Mouse (Mus musculus) spleen, adult 2 months (tissue): Measurements from ENCODE around the gene Plekha1. TPM values are rescaled to one million over a fixed set of nuclear protein-coding genes. Genes with fewer than 3 reads are reported as not detected.

ENCODE experiments used
- DNase-seq, 2 experiments: peaks; one replicate each; pipeline versions ENCODE4 v3.0.0 to v3.0.0-alpha.2; 2012 to 2021; ENCODE audit warnings: low spot score in 2 of 2, low read depth in 1 of 2
- H3K27ac ChIP-seq: fragments of 200-500 bp; 2 replicates; pipeline ENCODE4 v1.5.1; 2012; ENCODE audit warnings: low read length, inconsistent platforms; ENCODE audit not compliant: insufficient read depth
- H3K27me3 ChIP-seq: fragments of 200-500 bp; 2 replicates; pipeline ENCODE4 v1.6.1; 2012; ENCODE audit warnings: mild to moderate bottlenecking, moderate library complexity, low read length, inconsistent platforms; ENCODE audit not compliant: control insufficient read depth, insufficient read depth
- H3K36me3 ChIP-seq: fragments of 200-500 bp; 2 replicates; pipeline ENCODE4 v1.6.1; 2012; ENCODE audit warnings: mild to moderate bottlenecking, low read length, inconsistent platforms; ENCODE audit not compliant: control insufficient read depth, insufficient read depth
- H3K4me1 ChIP-seq: fragments of 200-500 bp; 2 replicates; pipeline ENCODE4 v1.6.1; 2011; ENCODE audit warnings: inconsistent platforms; ENCODE audit not compliant: control insufficient read depth, insufficient read depth, insufficient read length
- H3K4me3 ChIP-seq: fragments of 200-500 bp; 2 replicates; pipeline ENCODE4 v1.5.1; 2011; ENCODE audit warnings: mild to moderate bottlenecking, inconsistent platforms; ENCODE audit not compliant: insufficient read depth, insufficient read length; ENCODE audit errors: extremely low read depth
- CTCF ChIP-seq: fragments of 200-500 bp; IDR thresholded peaks from 2 replicates; pipeline ENCODE4 v1.5.1; 2011; ENCODE audit warnings: mild to moderate bottlenecking, inconsistent platforms; ENCODE audit not compliant: insufficient read depth, insufficient read length, insufficient replicate concordance; ENCODE audit errors: extremely low read depth
- POLR2A ChIP-seq: fragments of 200-500 bp; IDR thresholded peaks from 2 replicates; pipeline ENCODE4 v1.6.1; 2011; ENCODE audit warnings: low read depth, low read length, inconsistent platforms
- WGBS: fragments of 180-500 bp; shearing (Covaris S2); methylation state at CpG from one replicate; pipeline ENCODE4 v1.1.7; 2018; 5-methylcytosine and 5-hydroxymethylcytosine counted together
- polyA plus RNA-seq: library from polyadenylated mRNA; depleted of rRNA; stranded (reverse); fragments of >200 nt; gene quantifications from 2 replicates; pipeline ENCODE4 v1.2.3, GENCODE M21; 2012

The Plekha1 gene
- polyA plus RNA-seq, 1 experiment, result 22.5 TPM

GRCm38 (mm10) chr7:130898373-130898772 lies 32.8 kb downstream of the Plekha1 start:
- no peak overlapping the region for H3K4me3 ChIP-seq
- no peaks in the 10 kb centered on the region for H3K27me3 ChIP-seq
- no peak for DNase-seq
- WGBS, result 93% methylated on average over 4 of the region's 4 CpGs
- no peak for TF ChIP-seq CTCF
- no peak for TF ChIP-seq POLR2A
- peaks cover 3% of the 10 kb centered on the region; the same call in 1 of the 2 replicates for H3K4me1 ChIP-seq
- peaks cover 4% of the 10 kb centered on the region; the same call in 1 of the 2 replicates for H3K36me3 ChIP-seq
- no peak overlapping the region for H3K27ac ChIP-seq

- no peak for DNase-seq
- Histone ChIP-seq H3K4me3 (no peak overlapping the region), H3K27ac (peak overlapping the region; percentile 66), H3K27me3 (no peaks in the 10 kb centered on the region), H3K36me3 (peaks cover 4% of the 10 kb centered on the region; the same call in 1 of the 2 replicates), H3K4me1 (peaks cover 3% of the 10 kb centered on the region; the same call in 1 of the 2 replicates)
- 46% methylated on average over 5 of the region's 5 CpGs for WGBS
- TF ChIP-seq CTCF, result no peak
- no peak for TF ChIP-seq POLR2A
These were observed 34.8 kb downstream of the Plekha1 start for GRCm38 (mm10) chr7:130900233-130900848.

GRCm38 (mm10) chr7:130902929-130903328 lies 37.4 kb downstream of the Plekha1 start:
- no peaks in the 10 kb centered on the region for H3K27me3 ChIP-seq
- TF ChIP-seq POLR2A (no peak), CTCF (no peak)
- H3K27ac ChIP-seq, result no peak overlapping the region
- no peak overlapping the region for H3K4me3 ChIP-seq
- peaks cover 1% of the 10 kb centered on the region for H3K36me3 ChIP-seq
- peaks cover 3% of the 10 kb centered on the region; the same call in 1 of the 2 replicates for H3K4me1 ChIP-seq
- no peak for DNase-seq
- WGBS, result 91% methylated on average over 1 of the region's 1 CpGs

GRCm38 (mm10) chr7:130903505-130904074 lies 38.0 kb downstream of the Plekha1 start:
- H3K4me1 ChIP-seq, result peaks cover 3% of the 10 kb centered on the region; the same call in 1 of the 2 replicates
- H3K36me3 ChIP-seq, result peaks cover 1% of the 10 kb centered on the region
- no peaks in the 10 kb centered on the region for H3K27me3 ChIP-seq
- peak overlapping the region; percentile 47; the same call in 1 of the 2 replicates for H3K4me3 ChIP-seq
- TF ChIP-seq CTCF (no peak), POLR2A (no peak; the same call in 1 of the 2 replicates)
- peak in 1 of 2 experiments; percentile 26 for DNase-seq
- H3K27ac ChIP-seq, result peak overlapping the region; percentile 50
- WGBS, result 17% methylated on average over 16 of the region's 16 CpGs

DNA sequence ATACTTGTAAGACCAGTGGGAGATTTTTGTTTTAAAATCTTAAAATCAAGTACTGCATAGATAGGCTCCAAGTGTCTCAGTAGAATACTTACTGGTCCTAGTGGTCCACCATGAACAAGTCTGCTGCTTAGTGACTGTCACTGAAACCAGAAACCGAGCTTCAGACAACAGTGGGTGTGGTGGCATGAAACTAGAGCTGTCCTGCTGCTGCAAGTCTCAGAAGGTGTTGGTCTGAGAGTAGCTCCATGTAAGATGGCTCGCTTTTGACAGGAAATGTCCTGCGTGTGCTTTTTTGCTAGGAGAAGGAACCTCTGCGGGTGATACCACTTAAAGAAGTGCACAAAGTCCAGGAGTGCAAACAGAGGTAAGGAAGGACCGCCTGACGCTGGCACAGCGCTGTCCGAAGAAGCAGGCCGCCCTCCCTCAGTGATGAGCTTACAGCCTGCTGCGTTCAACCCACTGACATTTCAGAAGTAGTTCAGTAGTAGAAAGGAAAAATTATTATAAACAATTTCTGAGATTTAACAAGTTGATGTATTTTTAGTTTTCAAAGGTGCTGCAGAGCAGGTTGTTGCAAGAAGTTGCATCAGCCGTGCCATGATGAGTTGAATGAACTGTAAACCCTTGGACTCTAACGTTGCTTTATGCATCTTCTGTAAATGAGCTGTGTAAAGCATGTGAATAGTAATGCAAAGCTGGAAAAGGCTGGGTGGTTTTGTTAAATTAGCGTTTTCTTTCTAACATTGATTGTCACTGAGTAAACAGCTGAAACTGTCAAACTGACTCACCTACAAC lies 39.2 kb downstream of the Plekha1 start:
- TF ChIP-seq CTCF (no peak), POLR2A (no peak)
- Histone ChIP-seq H3K27ac (no peak overlapping the region), H3K4me3 (no peak overlapping the region), H3K27me3 (no peaks in the 10 kb centered on the region), H3K36me3 (peaks cover 6% of the 10 kb centered on the region), H3K4me1 (peaks cover 3% of the 10 kb centered on the region; the same call in 1 of the 2 replicates)
- 91% methylated on average over 13 of the region's 13 CpGs for WGBS
- no peak for DNase-seq

- Histone ChIP-seq H3K27me3 (no peaks in the 10 kb centered on the region), H3K4me1 (no peaks in the 10 kb centered on the region), H3K36me3 (peaks cover 18% of the 10 kb centered on the region), H3K4me3 (no peak overlapping the region), H3K27ac (no peak overlapping the region)
- no peak for DNase-seq
- TF ChIP-seq POLR2A (no peak), CTCF (no peak)
- 92% methylated on average over 14 of the region's 14 CpGs for WGBS
These were observed 45.3 kb downstream of the Plekha1 start for GRCm38 (mm10) chr7:130910841-130911240.
